Mouse (Mus musculus) adrenal gland, postnatal 36 days (tissue): ENCODE results near the gene Lhfp. TPM values are rescaled to one million over a fixed set of nuclear protein-coding genes. Genes with fewer than 3 reads are reported as not detected.

Experiments used
- total RNA-seq, 2 experiments: library from RNA; stranded (reverse); gene quantifications; 2 replicates each; pipeline ENCODE4 v1.2.3; 2021

The Lhfp gene
- total RNA-seq, 2 experiments from 2014 or later = 24.2 to 38.2 TPM

Other genes with a start within 250 kb of the Lhfp start
- gene Cog6, start 24.3 kb upstream of the Lhfp start, total RNA-seq = 10 to 100 TPM; 36.2 to 36.7 TPM